Mouse (Mus musculus) G1E (cell line): ENCODE measurements around the gene Prr7.

Experiments used
- CTCF ChIP-seq: IDR thresholded peaks from 2 replicates; pipeline ENCODE4 v1.5.1; 2012; ENCODE audit warnings: low read depth, low read length, inconsistent platforms, mixed read lengths
- GATA1 ChIP-seq: IDR thresholded peaks from 2 replicates; pipeline ENCODE4 v1.6.1; 2012; ENCODE audit warnings: borderline replicate concordance, low read length, inconsistent platforms, mixed read lengths
- GATA2 ChIP-seq: IDR thresholded peaks from 2 replicates; pipeline ENCODE4 v1.6.1; 2012; ENCODE audit warnings: low read depth, low read length, inconsistent platforms, borderline replicate concordance
- POLR2AphosphoS5 ChIP-seq: IDR thresholded peaks from 2 replicates; pipeline ENCODE4 v1.6.1; 2012; ENCODE audit warnings: low read depth, low read length, inconsistent platforms; ENCODE audit not compliant: insufficient replicate concordance
- TAL1 ChIP-seq: conservative IDR thresholded peaks from 2 replicates; pipeline ENCODE4 v1.6.1; 2012; ENCODE audit warnings: low read depth, low read length, inconsistent platforms, mixed read lengths

DNA sequence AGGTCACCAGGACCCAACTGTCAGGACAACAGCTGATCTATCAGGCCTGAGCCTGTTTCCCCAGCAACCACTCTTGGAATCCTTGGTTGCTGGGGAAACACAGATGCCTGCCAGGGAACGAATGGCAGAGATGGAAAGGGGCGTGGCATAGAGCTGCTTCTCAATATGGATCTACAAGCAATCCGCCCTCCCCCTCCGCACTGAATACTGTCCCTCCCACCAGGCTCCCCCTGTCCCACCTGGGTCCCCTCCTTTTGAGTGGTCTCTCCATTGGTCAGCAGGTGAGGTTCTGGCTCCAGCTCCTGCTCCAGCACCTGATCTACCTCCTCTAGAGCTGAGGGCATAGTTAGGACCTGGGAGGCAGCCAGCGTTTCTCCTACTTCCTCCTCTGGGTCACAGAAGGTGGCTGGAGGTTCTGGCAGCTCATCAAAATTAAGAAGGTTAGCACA, 10.6 kb downstream of the Prr7 start:
- TF ChIP-seq CTCF, result no peak
- no peak for TF ChIP-seq GATA1
- no peak for TF ChIP-seq TAL1
- TF ChIP-seq POLR2AphosphoS5, result no peak
- TF ChIP-seq GATA2, result no peak
